Comparison of ENCODE assay signal across 11 mouse cellular contexts in genomic region chr7:132806286-132806685, GRCm38 (mm10). TPM values are rescaled to one million over a fixed set of nuclear protein-coding genes. Genes with fewer than 3 reads are reported as not detected.
DNase-seq lines count a peak whose midpoint lies in the region; ATAC-seq and TF ChIP-seq lines count a peak whose summit lies in the region.
"Had no signal": no experiment of that assay in that cellular context is flagged by ENCODE, and none has a peak within 500 bp of the region (broad histone marks: within the 10 kb centered on the region; RNA-seq: fewer than 3 reads in every experiment).

No protein-coding gene starts in this region.

- WGBS in kidney, embryonic 14.5 days = 87% methylated on average over 5 of the region's 5 CpGs
- WGBS in embryonic facial prominence, embryonic 10.5 days = 68% methylated on average over 5 of the region's 5 CpGs
- 50% methylated on average over 5 of the region's 5 CpGs for WGBS in heart, postnatal 0 days
- WGBS in olfactory bulb, adult 2 months = 53% methylated on average over 5 of the region's 5 CpGs

- H3K9ac ChIP-seq in kidney, embryonic 14.5 days (ENCODE audit: low read depth, low read length) = no peak overlapping the region
- H3K9ac ChIP-seq in heart, postnatal 0 days (replicated peaks; ENCODE audit: low read depth, low read length) = no peak overlapping the region
- H3K9ac ChIP-seq: embryonic facial prominence, embryonic 13.5 days; limb, embryonic 13.5 days; stomach, embryonic 15.5 days had no signal

- no peak for TF ChIP-seq POLR2A in olfactory bulb, adult 2 months (IDR thresholded peaks at IDR 0.05; ENCODE audit: insufficient read depth, low read depth, low read length)

- intact Hi-C loops in left cerebral cortex, postnatal 14 days (cut with DNase I) = no loop called here

- ATAC-seq in kidney, embryonic 14.5 days (ENCODE audit: low FRiP score, low TSS enrichment) = no peak
- ATAC-seq in heart, postnatal 0 days (ENCODE audit: insufficient read depth, low read depth) = no peak

- no peak overlapping the region for H3K4me3 ChIP-seq in kidney, embryonic 14.5 days (ENCODE audit: low read length)
- no peak overlapping the region for H3K4me3 ChIP-seq in embryonic facial prominence, embryonic 10.5 days
- no peak overlapping the region for H3K4me3 ChIP-seq in heart, postnatal 0 days (ENCODE audit: low read depth, low read length)
- no peak overlapping the region for H3K4me3 ChIP-seq in olfactory bulb, adult 2 months (ENCODE audit: insufficient read depth, low read depth, low read length)
- H3K4me3 ChIP-seq: embryonic facial prominence, embryonic 13.5 days; limb, embryonic 13.5 days; stomach, embryonic 15.5 days had no signal

- H3K27me3 ChIP-seq in kidney, embryonic 14.5 days (ENCODE audit: control insufficient read depth, insufficient read depth, low read length) = no peaks in the 10 kb centered on the region
- H3K27me3 ChIP-seq in embryonic facial prominence, embryonic 10.5 days (replicated peaks; ENCODE audit: low read depth, poor library complexity, severe bottlenecking) = no peaks in the 10 kb centered on the region
- no peaks in the 10 kb centered on the region for H3K27me3 ChIP-seq in heart, postnatal 0 days (ENCODE audit: control insufficient read depth, insufficient read depth, low read length)
- H3K27me3 ChIP-seq: embryonic facial prominence, embryonic 13.5 days; limb, embryonic 13.5 days; stomach, embryonic 15.5 days had no signal

- no peak for TF ChIP-seq CTCF in heart, postnatal 0 days (IDR thresholded peaks at IDR 0.05; ENCODE audit: low read depth)
- TF ChIP-seq CTCF in olfactory bulb, adult 2 months (IDR thresholded peaks at IDR 0.05; ENCODE audit: insufficient read depth, low read depth, low read length) = no peak

- no peak overlapping the region for H3K4me2 ChIP-seq in kidney, embryonic 14.5 days (replicated peaks; ENCODE audit: low read depth, low read length)
- no peak overlapping the region for H3K4me2 ChIP-seq in heart, postnatal 0 days (ENCODE audit: low read depth, low read length)
- H3K4me2 ChIP-seq: embryonic facial prominence, embryonic 13.5 days; limb, embryonic 13.5 days; stomach, embryonic 15.5 days had no signal

- TF ChIP-seq EP300 in heart, postnatal 0 days (IDR thresholded peaks at IDR 0.05; ENCODE audit: low read depth) = no peak

- no peaks in the 10 kb centered on the region for H3K9me3 ChIP-seq in kidney, embryonic 14.5 days (ENCODE audit: control insufficient read depth, low read length)
- H3K9me3 ChIP-seq in embryonic facial prominence, embryonic 10.5 days = no peaks in the 10 kb centered on the region
- no peaks in the 10 kb centered on the region for H3K9me3 ChIP-seq in heart, postnatal 0 days (replicated peaks; ENCODE audit: control insufficient read depth, low read length)
- H3K9me3 ChIP-seq: embryonic facial prominence, embryonic 13.5 days; limb, embryonic 13.5 days; stomach, embryonic 15.5 days had no signal

- peak; percentile 14 for DNase-seq in kidney, adult 9 months
- DNase-seq in adipocyte (ENCODE audit: low spot score) = peak; percentile 67
- no peak for DNase-seq in embryonic facial prominence, embryonic 10.5 days (ENCODE audit: low spot score)
- DNase-seq in heart, postnatal 0 days (ENCODE audit: low spot score) = peak; percentile 51
- no peak for DNase-seq in left cerebral cortex, postnatal 14 days (ENCODE audit: low spot score in 2 of 2)
- DNase-seq in urinary bladder, postnatal 10 days (ENCODE audit: low spot score) = no peak

- peaks cover 45% of the 10 kb centered on the region for H3K4me1 ChIP-seq in kidney, embryonic 14.5 days (ENCODE audit: control insufficient read depth, insufficient read depth, low read length)
- peaks cover 81% of the 10 kb centered on the region for H3K4me1 ChIP-seq in embryonic facial prominence, embryonic 10.5 days
- peaks cover 86% of the 10 kb centered on the region for H3K4me1 ChIP-seq in heart, postnatal 0 days (ENCODE audit: control insufficient read depth, insufficient read depth)
- H3K4me1 ChIP-seq in olfactory bulb, adult 2 months (ENCODE audit: control insufficient read depth, insufficient read depth, low read length) = peaks cover 44% of the 10 kb centered on the region

- H3K36me3 ChIP-seq in kidney, embryonic 14.5 days (ENCODE audit: control insufficient read depth, insufficient read depth, low read length) = no peaks in the 10 kb centered on the region
- H3K36me3 ChIP-seq in embryonic facial prominence, embryonic 10.5 days (replicated peaks) = peaks cover 18% of the 10 kb centered on the region
- H3K36me3 ChIP-seq in heart, postnatal 0 days (replicated peaks; ENCODE audit: control insufficient read depth, insufficient read depth, low read length) = no peaks in the 10 kb centered on the region
- H3K36me3 ChIP-seq: stomach, embryonic 15.5 days had no signal

- no peak overlapping the region for H3K27ac ChIP-seq in kidney, embryonic 14.5 days (ENCODE audit: low read depth, low read length)
- H3K27ac ChIP-seq in embryonic facial prominence, embryonic 10.5 days (replicated peaks) = peak overlapping the region; percentile 84
- peak overlapping the region; percentile 74 for H3K27ac ChIP-seq in heart, postnatal 0 days (ENCODE audit: low read depth)
- peak overlapping the region; percentile 17; the same call in 1 of the 2 replicates for H3K27ac ChIP-seq in olfactory bulb, adult 2 months (ENCODE audit: insufficient read depth, low read depth, low read length)

RNA-seq across cellular contexts. Expression of gene Fam53b, which starts 7.4 kb away (rescaled TPM):
- 17.0 and 22.1 TPM in 2 replicates for polyA plus RNA-seq in kidney, embryonic 14.5 days (2014; fragmentation: Nextera tagmentation; extraction: Ambion mirVana)
- polyA plus RNA-seq in embryonic facial prominence, embryonic 10.5 days (2016; fragmentation: Nextera tagmentation; extraction: Ambion mirVana) = 29.4 and 29.9 TPM in 2 replicates
- total RNA-seq in heart, postnatal 0 days (2014; rRNA removed; ENCODE audit: low replicate concordance) = 18.6 and 28.6 TPM in 2 replicates
- 11.4 and 13.1 TPM in 2 replicates for polyA plus RNA-seq in heart, postnatal 0 days (2015; fragmentation: Nextera tagmentation; extraction: Ambion mirVana)
- polyA plus RNA-seq in olfactory bulb, adult 2 months (2012; ENCODE audit: insufficient read depth, insufficient read length, low replicate concordance, missing spikeins) = not detected in 2 replicates
- 10 to 100 TPM; 24.8 to 27.8 TPM for total RNA-seq in left cerebral cortex, postnatal 14 days (2021)

RNA-seq across cellular contexts. Expression of gene Eef1akmt2, which starts 46.2 kb away (rescaled TPM):
- polyA plus RNA-seq in kidney, embryonic 14.5 days (2014; fragmentation: Nextera tagmentation; extraction: Ambion mirVana) = 72.4 and 101 TPM in 2 replicates
- polyA plus RNA-seq in embryonic facial prominence, embryonic 10.5 days (2016; fragmentation: Nextera tagmentation; extraction: Ambion mirVana) = 71.0 and 72.1 TPM in 2 replicates
- total RNA-seq in heart, postnatal 0 days (2014; rRNA removed; ENCODE audit: low replicate concordance) = 21.1 and 22.7 TPM in 2 replicates
- 29.2 and 32.5 TPM in 2 replicates for polyA plus RNA-seq in heart, postnatal 0 days (2015; fragmentation: Nextera tagmentation; extraction: Ambion mirVana)
- polyA plus RNA-seq in olfactory bulb, adult 2 months (2012; ENCODE audit: insufficient read depth, insufficient read length, low replicate concordance, missing spikeins) = not detected in 2 replicates
- total RNA-seq in left cerebral cortex, postnatal 14 days (2021) = 10 to 100 TPM; 29.3 to 31.2 TPM

RNA-seq across cellular contexts. Expression of gene Abraxas2, which starts 52.7 kb away (rescaled TPM):
- polyA plus RNA-seq in kidney, embryonic 14.5 days (2014; fragmentation: Nextera tagmentation; extraction: Ambion mirVana) = 37.6 and 50.0 TPM in 2 replicates
- polyA plus RNA-seq in embryonic facial prominence, embryonic 10.5 days (2016; fragmentation: Nextera tagmentation; extraction: Ambion mirVana) = 32.1 and 34.3 TPM in 2 replicates
- total RNA-seq in heart, postnatal 0 days (2014; rRNA removed; ENCODE audit: low replicate concordance) = 25.7 and 28.9 TPM in 2 replicates
- 23.3 and 24.1 TPM in 2 replicates for polyA plus RNA-seq in heart, postnatal 0 days (2015; fragmentation: Nextera tagmentation; extraction: Ambion mirVana)
- not detected in 2 replicates for polyA plus RNA-seq in olfactory bulb, adult 2 months (2012; ENCODE audit: insufficient read depth, insufficient read length, low replicate concordance, missing spikeins)
- total RNA-seq in left cerebral cortex, postnatal 14 days (2021) = 10 to 100 TPM; 24.9 to 28.2 TPM

Comparison
In these comparisons a context has a peak if more than half of its experiments do, and no peak if none do; other contexts are left out.
1. DNase-seq: peak in kidney, adult 9 months (single experiment), adipocyte (single experiment) and heart, postnatal 0 days (single experiment); none in embryonic facial prominence, embryonic 10.5 days (single experiment), left cerebral cortex, postnatal 14 days (0 of 2) and urinary bladder, postnatal 10 days (single experiment).
2. RNA of gene Eef1akmt2, which starts 46.2 kb away (polyA plus RNA-seq): 72.4 to 101 TPM in kidney, embryonic 14.5 days, 71.0 to 72.1 TPM in embryonic facial prominence, embryonic 10.5 days and 29.2 to 32.5 TPM in heart, postnatal 0 days; not detected in olfactory bulb, adult 2 months; every median in the first group is over 10 times any median in the second.